Mouse (Mus musculus) bone marrow, adult 2 months (tissue): ENCODE results near the gene Pdf.

Experiments
- CTCF ChIP-seq: fragments of 200-500 bp; IDR thresholded peaks from 2 replicates; pipeline ENCODE4 v1.5.1; 2011; ENCODE audit warnings: low read length, control low read depth; ENCODE audit not compliant: control insufficient read depth, insufficient read depth
- POLR2A ChIP-seq: fragments of 200-500 bp; IDR thresholded peaks from 2 replicates; pipeline ENCODE4 v1.6.1; 2011; ENCODE audit warnings: low read depth, mild to moderate bottlenecking, control low read depth, low read length, borderline replicate concordance; ENCODE audit not compliant: control insufficient read depth

DNA sequence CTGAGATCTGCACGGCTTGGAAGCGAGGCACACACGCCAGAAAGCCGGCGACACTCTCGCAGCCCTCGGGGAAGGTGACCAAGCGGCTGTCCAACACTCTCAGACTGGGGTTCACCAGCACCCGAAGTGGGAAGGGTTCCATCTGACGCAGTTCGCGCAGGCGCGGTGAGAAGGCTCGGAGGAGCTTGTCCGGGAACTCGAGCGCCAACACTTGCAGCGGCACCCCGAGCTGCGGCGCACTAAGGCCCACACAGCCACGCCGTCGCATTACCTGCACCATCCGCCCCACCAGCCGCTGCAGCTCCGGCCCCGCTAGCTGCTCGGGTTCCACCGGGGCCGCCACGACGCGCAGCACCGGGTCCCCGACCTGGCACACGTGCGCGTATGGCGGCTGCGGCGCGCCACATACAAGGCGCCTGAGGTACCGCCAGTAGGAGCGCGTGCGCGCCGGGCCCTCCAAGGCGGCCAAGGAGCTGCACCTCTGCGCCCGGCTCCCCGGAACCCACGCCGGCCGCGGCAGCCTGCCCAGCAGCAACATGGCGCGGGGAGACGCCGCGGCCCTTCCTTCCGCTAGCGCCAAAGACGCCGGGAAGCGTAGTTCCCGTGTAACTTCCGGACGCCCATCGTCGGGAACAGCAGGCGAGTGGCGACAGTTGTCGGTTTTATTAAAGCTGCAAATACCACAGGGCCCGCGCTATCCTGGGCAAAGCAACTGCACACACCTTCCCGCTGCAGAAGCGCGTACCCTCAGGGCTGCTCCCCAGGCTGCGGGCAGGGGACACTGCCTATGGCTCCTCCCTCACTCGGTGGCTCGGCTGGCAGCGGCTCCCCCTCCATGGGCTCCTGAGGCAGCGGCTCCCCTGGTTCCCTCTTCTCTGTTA lies at the start of gene Pdf:
- TF ChIP-seq CTCF (no peak), POLR2A (peak; percentile 80; the same call in 1 of the 2 replicates)
